Mouse (Mus musculus): ENCODE measurements around the gene Pax5. TPM values are rescaled to one million over a fixed set of nuclear protein-coding genes. Genes with fewer than 3 reads are reported as not detected.
A peak's percentile ranks its signal among the peaks of the same experiment; 100 is the strongest.

The Pax5 gene
- polyA plus RNA-seq, 1 experiment from 2014 or later, result 0.99 TPM

- WGBS (ENCODE audit: insufficient replicate concordance), result 2% methylated on average over 58 of the region's 66 CpGs
- Histone ChIP-seq H3K27me3 (ENCODE audit: insufficient read depth, low read length) (peaks cover 89% of the 10 kb centered on the region), H3K4me3 (ENCODE audit: low read depth, low read length) (peak overlapping the region; percentile 46), H3K27ac (ENCODE audit: low read depth) (no peak overlapping the region), H3K9ac (replicated peaks) (no peak overlapping the region), H3K9me3 (ENCODE audit: low read length) (no peaks in the 10 kb centered on the region), H3K4me2 (ENCODE audit: low read depth, low read length) (peak overlapping the region; percentile 68), H3K36me3 (replicated peaks; ENCODE audit: insufficient read depth, low read length) (no peaks in the 10 kb centered on the region), H3K4me1 (ENCODE audit: insufficient read depth) (peaks cover 14% of the 10 kb centered on the region)
- ATAC-seq (peak; percentile 14), DNase-seq (no peak)
- no peak for TF ChIP-seq EP300 (IDR thresholded peaks at IDR 0.05; ENCODE audit: low read depth)
- no peak for TF ChIP-seq CTCF (IDR thresholded peaks at IDR 0.05; ENCODE audit: low read depth)
Measured at GRCm38 (mm10) chr4:44703686-44704368, 6.5 kb downstream of the Pax5 start.

GRCm38 (mm10) chr4:44702891-44703685 is 7.2 kb downstream of the Pax5 start:
- H3K9me3 ChIP-seq (ENCODE audit: low read length), result no peaks in the 10 kb centered on the region
- peaks cover 14% of the 10 kb centered on the region for H3K4me1 ChIP-seq (ENCODE audit: insufficient read depth)
- H3K36me3 ChIP-seq (replicated peaks; ENCODE audit: insufficient read depth, low read length), result no peaks in the 10 kb centered on the region
- H3K27me3 ChIP-seq (ENCODE audit: insufficient read depth, low read length), result peaks cover 87% of the 10 kb centered on the region
- 2% methylated on average over 52 of the region's 58 CpGs for WGBS (ENCODE audit: insufficient replicate concordance)
- no peak overlapping the region for H3K27ac ChIP-seq (ENCODE audit: low read depth)
- ATAC-seq (no peak), DNase-seq (no peak)
- H3K9ac ChIP-seq (replicated peaks), result no peak overlapping the region
- peak overlapping the region; percentile 68 for H3K4me2 ChIP-seq (ENCODE audit: low read depth, low read length)
- H3K4me3 ChIP-seq (ENCODE audit: low read depth, low read length), result peak overlapping the region; percentile 46
- TF ChIP-seq CTCF (IDR thresholded peaks at IDR 0.05; ENCODE audit: low read depth) (no peak), EP300 (IDR thresholded peaks at IDR 0.05; ENCODE audit: low read depth) (no peak)

GRCm38 (mm10) chr4:44702011-44702527 is 8.2 kb downstream of the Pax5 start:
- H3K27me3 ChIP-seq (ENCODE audit: insufficient read depth, low read length), result peaks cover 78% of the 10 kb centered on the region
- no peak for DNase-seq
- ATAC-seq, result no peak
- H3K4me2 ChIP-seq (ENCODE audit: low read depth, low read length), result peak overlapping the region; percentile 68
- H3K27ac ChIP-seq (ENCODE audit: low read depth), result no peak overlapping the region
- H3K9ac ChIP-seq (replicated peaks), result no peak overlapping the region
- no peak for TF ChIP-seq CTCF (IDR thresholded peaks at IDR 0.05; ENCODE audit: low read depth)
- TF ChIP-seq EP300 (IDR thresholded peaks at IDR 0.05; ENCODE audit: low read depth), result no peak
- H3K9me3 ChIP-seq (ENCODE audit: low read length), result no peaks in the 10 kb centered on the region
- H3K36me3 ChIP-seq (replicated peaks; ENCODE audit: insufficient read depth, low read length), result no peaks in the 10 kb centered on the region
- WGBS (ENCODE audit: insufficient replicate concordance), result 1% methylated on average over 25 of the region's 25 CpGs
- H3K4me3 ChIP-seq (ENCODE audit: low read depth, low read length), result peak overlapping the region; percentile 46; the same call in 1 of the 2 replicates
- peaks cover 14% of the 10 kb centered on the region for H3K4me1 ChIP-seq (ENCODE audit: insufficient read depth)

- H3K9ac ChIP-seq (replicated peaks), result no peak overlapping the region
- peaks cover 75% of the 10 kb centered on the region for H3K27me3 ChIP-seq (ENCODE audit: insufficient read depth, low read length)
- DNase-seq (no peak), ATAC-seq (no peak)
- peak overlapping the region; percentile 46; the same call in 1 of the 2 replicates for H3K4me3 ChIP-seq (ENCODE audit: low read depth, low read length)
- H3K4me1 ChIP-seq (ENCODE audit: insufficient read depth), result peaks cover 14% of the 10 kb centered on the region
- H3K36me3 ChIP-seq (replicated peaks; ENCODE audit: insufficient read depth, low read length), result no peaks in the 10 kb centered on the region
- H3K27ac ChIP-seq (ENCODE audit: low read depth), result no peak overlapping the region
- TF ChIP-seq CTCF (IDR thresholded peaks at IDR 0.05; ENCODE audit: low read depth) (no peak), EP300 (IDR thresholded peaks at IDR 0.05; ENCODE audit: low read depth) (no peak)
- H3K4me2 ChIP-seq (ENCODE audit: low read depth, low read length), result peak overlapping the region; percentile 68; the same call in 1 of the 2 replicates
- H3K9me3 ChIP-seq (ENCODE audit: low read length), result no peaks in the 10 kb centered on the region
- WGBS (ENCODE audit: insufficient replicate concordance), result 2% methylated on average over 9 of the region's 9 CpGs
Measured at GRCm38 (mm10) chr4:44701513-44701912, 8.8 kb downstream of the Pax5 start.

- no peaks in the 10 kb centered on the region for H3K36me3 ChIP-seq (replicated peaks; ENCODE audit: insufficient read depth, low read length)
- no peak overlapping the region for H3K27ac ChIP-seq (ENCODE audit: low read depth)
- peaks cover 27% of the 10 kb centered on the region for H3K27me3 ChIP-seq (ENCODE audit: insufficient read depth, low read length)
- no peaks in the 10 kb centered on the region for H3K4me1 ChIP-seq (ENCODE audit: insufficient read depth)
- no peaks in the 10 kb centered on the region for H3K9me3 ChIP-seq (ENCODE audit: low read length)
- DNase-seq (no peak), ATAC-seq (no peak)
- H3K9ac ChIP-seq (replicated peaks), result no peak overlapping the region
- TF ChIP-seq EP300 (IDR thresholded peaks at IDR 0.05; ENCODE audit: low read depth) (no peak), CTCF (IDR thresholded peaks at IDR 0.05; ENCODE audit: low read depth) (no peak)
- no peak overlapping the region for H3K4me2 ChIP-seq (ENCODE audit: low read depth, low read length)
- no peak overlapping the region for H3K4me3 ChIP-seq (ENCODE audit: low read depth, low read length)
Measured at GRCm38 (mm10) chr4:44696676-44697075, 13.6 kb downstream of the Pax5 start.

GRCm38 (mm10) chr4:44694369-44694768 is 15.9 kb downstream of the Pax5 start:
- ATAC-seq, result no peak

More at GRCm38 (mm10) chr4:44694369-44694768, 15.9 kb downstream of the Pax5 start:
- Histone ChIP-seq H3K4me1 (ENCODE audit: insufficient read depth) (no peaks in the 10 kb centered on the region), H3K9me3 (ENCODE audit: low read length) (no peaks in the 10 kb centered on the region), H3K36me3 (replicated peaks; ENCODE audit: insufficient read depth, low read length) (no peaks in the 10 kb centered on the region), H3K27ac (ENCODE audit: low read depth) (no peak overlapping the region), H3K27me3 (ENCODE audit: insufficient read depth, low read length) (peaks cover 8% of the 10 kb centered on the region; the same call in 1 of the 2 replicates), H3K9ac (replicated peaks) (no peak overlapping the region), H3K4me3 (ENCODE audit: low read depth, low read length) (no peak overlapping the region), H3K4me2 (ENCODE audit: low read depth, low read length) (no peak overlapping the region)
- 57% methylated on average over 15 of the region's 15 CpGs for WGBS (ENCODE audit: insufficient replicate concordance)
- TF ChIP-seq EP300 (IDR thresholded peaks at IDR 0.05; ENCODE audit: low read depth), result no peak
- no peak for TF ChIP-seq CTCF (IDR thresholded peaks at IDR 0.05; ENCODE audit: low read depth)
- no peak for DNase-seq

Data from liver, postnatal 0 days (tissue).